Mouse (Mus musculus) ES-Bruce4 (cell line): ENCODE data around the gene Doc2a. TPM values are rescaled to one million over a fixed set of nuclear protein-coding genes. Genes with fewer than 3 reads are reported as not detected.

Experiments
- H3K27ac ChIP-seq: 2 replicates; pipeline ENCODE4 v1.5.1; 2012; ENCODE audit warnings: low read length, inconsistent platforms; ENCODE audit not compliant: insufficient read depth
- H3K27me3 ChIP-seq: 2 replicates; pipeline ENCODE4 v1.6.1; 2012; ENCODE audit warnings: mild to moderate bottlenecking, low read length, inconsistent platforms; ENCODE audit not compliant: control insufficient read depth, poor library complexity, insufficient read depth, severe bottlenecking
- H3K36me3 ChIP-seq: 2 replicates; pipeline ENCODE4 v1.6.1; 2012; ENCODE audit warnings: inconsistent platforms, mild to moderate bottlenecking, low read length, moderate library complexity; ENCODE audit not compliant: control insufficient read depth, poor library complexity, insufficient read depth, severe bottlenecking
- H3K4me1 ChIP-seq: one replicate; pipeline ENCODE4 v1.8.1; 2011; ENCODE audit warnings: low read length; ENCODE audit not compliant: control insufficient read depth, insufficient read depth
- H3K4me3 ChIP-seq: 2 replicates; pipeline ENCODE4 v1.5.1; 2011; ENCODE audit warnings: low read depth, mild to moderate bottlenecking, low read length
- H3K9ac ChIP-seq: 2 replicates; pipeline ENCODE4 v1.6.1; 2012; ENCODE audit warnings: low read depth, mild to moderate bottlenecking, inconsistent platforms; ENCODE audit not compliant: poor library complexity, severe bottlenecking
- H3K9me3 ChIP-seq: replicated peaks from 2 replicates; pipeline ENCODE4 v1.6.1; 2012; ENCODE audit warnings: mild to moderate bottlenecking, low read length, inconsistent platforms; ENCODE audit not compliant: control insufficient read depth, poor library complexity, insufficient read depth, severe bottlenecking
- CTCF ChIP-seq: IDR thresholded peaks from one replicate; pipeline ENCODE4 v1.8.1; 2011; ENCODE audit warnings: low read depth, low read length
- EP300 ChIP-seq: IDR thresholded peaks from 2 replicates; pipeline ENCODE4 v1.6.1; 2011; ENCODE audit warnings: low read depth, low read length; ENCODE audit not compliant: insufficient read depth
- POLR2A ChIP-seq: IDR thresholded peaks from one replicate; pipeline ENCODE4 v1.8.1; 2011; ENCODE audit warnings: low read length; ENCODE audit not compliant: insufficient read depth
- polyA plus RNA-seq: library from polyadenylated mRNA; stranded (reverse); fragments of >200 nt; gene quantifications from 2 replicates; pipeline ENCODE4 v1.2.4, GENCODE M21; 2011; ENCODE audit warnings: low read depth; ENCODE audit not compliant: missing spikeins, insufficient read depth, insufficient read length

The Doc2a gene
- polyA plus RNA-seq, 1 experiment, result 3.3 TPM

DNA sequence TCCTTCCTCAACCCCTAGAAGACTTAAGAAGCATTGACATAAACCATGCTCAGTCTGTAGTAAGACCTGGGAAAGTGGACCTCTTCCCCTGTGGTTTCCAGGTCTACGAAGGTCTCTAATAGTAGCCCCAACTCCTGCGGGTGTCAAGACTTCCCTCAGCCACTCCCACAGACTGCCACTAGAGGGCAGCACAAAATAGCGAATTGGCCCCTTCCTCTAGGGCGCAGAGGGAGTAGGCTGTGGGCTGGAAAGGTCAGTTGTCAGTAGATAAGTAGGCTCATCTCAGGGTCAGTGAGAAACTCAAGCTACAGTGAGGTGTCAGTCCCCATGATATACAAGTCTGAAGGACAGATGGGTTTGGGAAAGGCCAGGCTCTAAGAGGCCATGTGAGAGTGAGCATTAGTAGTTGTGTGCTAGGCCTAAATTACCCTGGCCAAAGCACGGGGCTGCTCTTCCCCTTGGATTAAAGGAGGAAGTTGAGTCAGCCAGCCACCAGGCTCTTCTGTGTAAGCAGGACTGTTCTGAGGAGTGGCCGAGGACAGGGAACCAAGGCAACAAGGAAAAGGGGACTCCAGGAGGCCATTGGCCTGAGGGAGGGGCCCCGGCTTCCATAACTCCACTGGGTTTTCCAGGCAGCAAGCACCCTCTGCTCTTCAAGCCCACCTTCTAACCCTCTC lies 25.2 kb upstream of the Doc2a start:
- Histone ChIP-seq H3K9me3 (no peaks in the 10 kb centered on the region), H3K36me3 (no peaks in the 10 kb centered on the region), H3K9ac (no peak overlapping the region), H3K4me3 (no peak overlapping the region), H3K27ac (no peak overlapping the region), H3K4me1 (peaks cover 10% of the 10 kb centered on the region), H3K27me3 (no peaks in the 10 kb centered on the region)
- TF ChIP-seq POLR2A, result no peak
- peak; percentile 99 for TF ChIP-seq CTCF
- peak; percentile 33; the same call in 1 of the 2 replicates for TF ChIP-seq EP300

- H3K4me3 ChIP-seq, result no peak overlapping the region
- H3K9ac ChIP-seq, result peak overlapping the region; percentile 34
- no peaks in the 10 kb centered on the region for H3K36me3 ChIP-seq
- no peak overlapping the region for H3K27ac ChIP-seq
- H3K27me3 ChIP-seq, result no peaks in the 10 kb centered on the region
- TF ChIP-seq EP300 (no peak), CTCF (no peak), POLR2A (no peak)
- H3K4me1 ChIP-seq, result peaks cover 10% of the 10 kb centered on the region
- no peaks in the 10 kb centered on the region for H3K9me3 ChIP-seq
Measured at GRCm38 (mm10) chr7:126822741-126823140, 24.5 kb upstream of the Doc2a start.

- Histone ChIP-seq H3K9me3 (no peaks in the 10 kb centered on the region), H3K4me3 (peak overlapping the region; percentile 56), H3K27ac (no peak overlapping the region), H3K27me3 (no peaks in the 10 kb centered on the region), H3K9ac (peak overlapping the region; percentile 34), H3K36me3 (no peaks in the 10 kb centered on the region), H3K4me1 (peaks cover 10% of the 10 kb centered on the region)
- TF ChIP-seq POLR2A (no peak), EP300 (no peak), CTCF (no peak)
Measured at GRCm38 (mm10) chr7:126823202-126823711, 24.0 kb upstream of the Doc2a start.

GRCm38 (mm10) chr7:126823940-126824339 lies 23.3 kb upstream of the Doc2a start:
- H3K4me1 ChIP-seq, result peaks cover 11% of the 10 kb centered on the region
- H3K36me3 ChIP-seq, result no peaks in the 10 kb centered on the region
- peak overlapping the region; percentile 34; the same call in 1 of the 2 replicates for H3K9ac ChIP-seq
- no peaks in the 10 kb centered on the region for H3K27me3 ChIP-seq
- no peak overlapping the region for H3K27ac ChIP-seq
- H3K9me3 ChIP-seq, result no peaks in the 10 kb centered on the region
- TF ChIP-seq EP300 (no peak), POLR2A (no peak)
- peak overlapping the region; percentile 3 for H3K4me3 ChIP-seq

GRCm38 (mm10) chr7:126825403-126825802 lies 21.8 kb upstream of the Doc2a start:
- Histone ChIP-seq H3K4me1 (peaks cover 10% of the 10 kb centered on the region), H3K4me3 (no peak overlapping the region), H3K36me3 (no peaks in the 10 kb centered on the region), H3K27me3 (no peaks in the 10 kb centered on the region), H3K27ac (no peak overlapping the region), H3K9me3 (no peaks in the 10 kb centered on the region), H3K9ac (no peak overlapping the region)
- TF ChIP-seq POLR2A (no peak), EP300 (no peak), CTCF (no peak)

GRCm38 (mm10) chr7:126825952-126826351 lies 21.3 kb upstream of the Doc2a start:
- TF ChIP-seq EP300 (no peak), POLR2A (no peak), CTCF (no peak)
- Histone ChIP-seq H3K27me3 (no peaks in the 10 kb centered on the region), H3K9me3 (no peaks in the 10 kb centered on the region), H3K9ac (no peak overlapping the region), H3K4me3 (no peak overlapping the region), H3K27ac (no peak overlapping the region), H3K36me3 (no peaks in the 10 kb centered on the region), H3K4me1 (peaks cover 10% of the 10 kb centered on the region)
